Mouse (Mus musculus) heart, postnatal 0 days (tissue): Measurements from ENCODE around the gene Cnnm2.

Experiments used
- CTCF ChIP-seq: IDR thresholded peaks from 2 replicates; pipeline ENCODE4 v1.5.1; 2016; ENCODE audit warnings: antibody characterized with exemption, control low read depth, low read depth
- EP300 ChIP-seq: IDR thresholded peaks from 2 replicates; pipeline ENCODE4 v1.6.1; 2016; ENCODE audit warnings: antibody characterized with exemption, low read depth

DNA sequence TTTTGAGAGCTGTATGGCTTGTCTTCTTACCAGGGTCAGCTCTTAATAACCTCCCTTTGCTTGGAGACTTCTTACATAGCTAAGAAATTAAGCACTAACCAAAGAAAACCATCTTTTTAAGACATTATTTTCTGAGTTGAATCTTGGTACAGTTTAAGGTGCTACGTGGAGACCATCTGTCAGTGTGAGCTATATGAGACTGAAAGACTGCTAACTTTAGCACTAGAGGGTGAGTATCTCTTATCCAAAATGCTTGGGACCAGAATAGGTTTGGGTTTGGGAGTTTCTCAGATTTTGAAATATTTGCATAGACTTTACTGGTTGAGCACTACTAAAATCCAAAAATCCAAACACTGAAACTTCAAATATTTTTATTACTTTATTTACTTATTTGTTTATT, 28.4 kb downstream of the Cnnm2 start:
- TF ChIP-seq CTCF (no peak), EP300 (no peak)
